13 mouse cellular contexts compared by ENCODE assay signal in the genomic region with DNA sequence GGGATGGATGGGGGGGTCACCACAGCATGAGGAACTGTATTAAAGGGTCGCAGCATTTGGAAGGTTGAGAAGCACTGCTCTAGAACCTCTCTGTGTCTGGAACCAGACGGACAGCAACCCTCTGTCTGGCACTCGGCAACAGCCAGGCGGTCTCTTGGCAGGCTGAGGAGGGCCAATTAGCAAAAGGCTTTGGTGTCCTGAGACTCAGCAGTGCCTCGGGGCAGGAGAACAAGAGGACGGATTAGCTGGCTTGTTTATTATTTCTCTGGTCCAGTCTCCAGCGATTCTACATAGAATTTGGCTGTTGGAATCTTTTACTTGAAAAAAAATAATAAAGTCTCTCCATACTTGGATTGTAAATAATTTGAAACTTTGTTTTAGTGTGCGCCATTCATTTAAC.
DNase-seq lines count a peak whose midpoint lies in the region; ATAC-seq and TF ChIP-seq lines count a peak whose summit lies in the region.
"Had no signal": no experiment of that assay in that cellular context is flagged by ENCODE, and none has a peak within 500 bp of the region (broad histone marks: within the 10 kb centered on the region; RNA-seq: fewer than 3 reads in every experiment).

No protein-coding gene starts in this region.

- TF ChIP-seq CTCF in lung, adult 2 months (IDR thresholded peaks at IDR 0.05; ENCODE audit: insufficient read depth, low read length), result no peak

- H3K27me3 ChIP-seq in embryonic facial prominence, embryonic 14.5 days (replicated peaks; ENCODE audit: control insufficient read depth, insufficient read depth, low read length), result no peaks in the 10 kb centered on the region
- H3K27me3 ChIP-seq: liver, embryonic 12.5 days had no signal

- H3K9me3 ChIP-seq in embryonic facial prominence, embryonic 14.5 days (ENCODE audit: control insufficient read depth, low read length), result no peaks in the 10 kb centered on the region
- H3K9me3 ChIP-seq: liver, embryonic 12.5 days had no signal

- no peaks in the 10 kb centered on the region for H3K4me1 ChIP-seq in embryonic facial prominence, embryonic 14.5 days (ENCODE audit: control insufficient read depth, insufficient read depth, low read length)
- H3K4me1 ChIP-seq in lung, adult 2 months (ENCODE audit: control insufficient read depth, insufficient read depth, low read length), result no peaks in the 10 kb centered on the region
- H3K4me1 ChIP-seq: liver, embryonic 12.5 days had no signal

- 35% methylated on average over 8 of the region's 8 CpGs for WGBS in embryonic facial prominence, embryonic 14.5 days
- 61% methylated on average over 8 of the region's 8 CpGs for WGBS in lung, adult 2 months

- H3K4me2 ChIP-seq in embryonic facial prominence, embryonic 14.5 days (ENCODE audit: low read depth, low read length), result no peak overlapping the region
- H3K4me2 ChIP-seq: liver, embryonic 12.5 days had no signal

- H3K9ac ChIP-seq in embryonic facial prominence, embryonic 14.5 days (ENCODE audit: low read depth, low read length), result no peak overlapping the region
- H3K9ac ChIP-seq: liver, embryonic 12.5 days had no signal

- H3K27ac ChIP-seq in embryonic facial prominence, embryonic 14.5 days (replicated peaks; ENCODE audit: low read depth, low read length), result no peak overlapping the region
- H3K27ac ChIP-seq: liver, embryonic 12.5 days had no signal

- DNase-seq in cerebellum, adult 11 months, result peak; percentile 1
- DNase-seq in left cerebral cortex, postnatal 10 days (ENCODE audit: extremely low spot score in 1 of 2, low spot score in 2 of 2), result peak; percentile 22 to 40
- no peak for DNase-seq in left cerebral cortex, adult 11 months (ENCODE audit: low spot score)
- DNase-seq in cerebellum, postnatal 10 days, result peak; percentile 59 to 78
- peak; percentile 4 for DNase-seq in embryonic facial prominence, embryonic 14.5 days (ENCODE audit: low spot score)
- no peak for DNase-seq in adrenal gland, adult (ENCODE audit: inconsistent age in 2 of 2, low spot score in 1 of 2)
- DNase-seq in lung, adult 2 months, result no peak
- DNase-seq: kidney, adult 8-10 months; lung, postnatal 10 days; thymus, postnatal 36 days had no signal

- no peaks in the 10 kb centered on the region for H3K36me3 ChIP-seq in embryonic facial prominence, embryonic 14.5 days (ENCODE audit: control insufficient read depth, insufficient read depth, low read length)
- H3K36me3 ChIP-seq: liver, embryonic 12.5 days had no signal

- intact Hi-C loops in left cerebral cortex, postnatal 10 days (cut with DNase I), result no loop called here

- TF ChIP-seq POLR2A in lung, adult 2 months (IDR thresholded peaks at IDR 0.05; ENCODE audit: borderline replicate concordance, extremely low read depth, low read depth, low read length), result no peak

- ATAC-seq in cerebellum, adult (ENCODE audit: insufficient number of reproducible peaks, low FRiP score, low TSS enrichment), result no peak
- no peak for ATAC-seq in embryonic facial prominence, embryonic 14.5 days (ENCODE audit: low read depth)
- ATAC-seq: liver, embryonic 12.5 days; Patski had no signal

- no peak overlapping the region for H3K4me3 ChIP-seq in embryonic facial prominence, embryonic 14.5 days (ENCODE audit: low read depth, low read length)
- H3K4me3 ChIP-seq in lung, adult 2 months (replicated peaks; ENCODE audit: extremely low read depth, low read depth, low read length), result no peak overlapping the region
- H3K4me3 ChIP-seq: liver, embryonic 12.5 days had no signal

Comparison
In these comparisons a context has a peak if more than half of its experiments do, and no peak if none do; other contexts are left out.
1. DNase-seq: peak in cerebellum, adult 11 months (single experiment), left cerebral cortex, postnatal 10 days (2 of 2), cerebellum, postnatal 10 days (2 of 2) and embryonic facial prominence, embryonic 14.5 days (single experiment); none in left cerebral cortex, adult 11 months (single experiment), adrenal gland, adult (0 of 2) and lung, adult 2 months (single experiment).